Mouse (Mus musculus): ENCODE results near the gene Slc22a17. TPM values are rescaled to one million over a fixed set of nuclear protein-coding genes. Genes with fewer than 3 reads are reported as not detected.

Slc22a17 gene
- polyA plus RNA-seq, 1 experiment from 2014 or later: 36.0 TPM

GRCm38 (mm10) chr14:54924641-54925348, 11.9 kb upstream of the Slc22a17 start:
- Histone ChIP-seq H3K27ac (ENCODE audit: low read depth, low read length) (peak overlapping the region; percentile 98), H3K27me3 (ENCODE audit: control insufficient read depth, insufficient read depth, low read length) (no peaks in the 10 kb centered on the region), H3K4me2 (peak overlapping the region; percentile 95), H3K9me3 (ENCODE audit: control insufficient read depth, low read length) (peaks cover 11% of the 10 kb centered on the region), H3K36me3 (ENCODE audit: control insufficient read depth, insufficient read depth, low read length) (peaks cover 12% of the 10 kb centered on the region), H3K4me3 (ENCODE audit: low read depth, low read length) (peak overlapping the region; percentile 52), H3K4me1 (ENCODE audit: control insufficient read depth, insufficient read depth, low read length) (peaks cover 34% of the 10 kb centered on the region), H3K9ac (ENCODE audit: low read length) (peak overlapping the region; percentile 97)
- DNase-seq (ENCODE audit: low spot score, missing footprints) (peak; percentile 96), ATAC-seq (ENCODE audit: low FRiP score) (peak; percentile 64)
- 7% methylated on average over 7 of the region's 7 CpGs for WGBS

- peaks cover 16% of the 10 kb centered on the region for H3K4me1 ChIP-seq (ENCODE audit: control insufficient read depth, insufficient read depth, low read length)
- ATAC-seq (ENCODE audit: low FRiP score) (no peak), DNase-seq (ENCODE audit: low spot score, missing footprints) (no peak)
- no peak overlapping the region for H3K27ac ChIP-seq (ENCODE audit: low read depth, low read length)
- no peak overlapping the region for H3K9ac ChIP-seq (ENCODE audit: low read length)
- WGBS: 96% methylated on average over 16 of the region's 16 CpGs
- no peaks in the 10 kb centered on the region for H3K27me3 ChIP-seq (ENCODE audit: control insufficient read depth, insufficient read depth, low read length)
- H3K4me2 ChIP-seq: no peak overlapping the region
- no peak overlapping the region for H3K4me3 ChIP-seq (ENCODE audit: low read depth, low read length)
- peaks cover 24% of the 10 kb centered on the region for H3K36me3 ChIP-seq (ENCODE audit: control insufficient read depth, insufficient read depth, low read length)
- H3K9me3 ChIP-seq (ENCODE audit: control insufficient read depth, low read length): peaks cover 11% of the 10 kb centered on the region
Measured at GRCm38 (mm10) chr14:54920076-54920685, 7.2 kb upstream of the Slc22a17 start.

- 16% methylated on average over 10 of the region's 10 CpGs for WGBS
- Histone ChIP-seq H3K4me1 (ENCODE audit: control insufficient read depth, insufficient read depth, low read length) (peaks cover 14% of the 10 kb centered on the region), H3K36me3 (ENCODE audit: control insufficient read depth, insufficient read depth, low read length) (peaks cover 15% of the 10 kb centered on the region), H3K27ac (ENCODE audit: low read depth, low read length) (peak overlapping the region; percentile 20; the same call in 1 of the 2 replicates), H3K9ac (ENCODE audit: low read length) (peak overlapping the region; percentile 95), H3K4me2 (peak overlapping the region; percentile 100), H3K9me3 (ENCODE audit: control insufficient read depth, low read length) (no peaks in the 10 kb centered on the region), H3K27me3 (ENCODE audit: control insufficient read depth, insufficient read depth, low read length) (no peaks in the 10 kb centered on the region), H3K4me3 (ENCODE audit: low read depth, low read length) (peak overlapping the region; percentile 93)
- 0 out of 2 replicates have a peak, but pooled peaks have one; percentile 11 for ATAC-seq (ENCODE audit: low FRiP score)
- peak; percentile 91 for DNase-seq (ENCODE audit: low spot score, missing footprints)
Measured at GRCm38 (mm10) chr14:54913343-54913742, 411 bp upstream of the Slc22a17 start.

GRCm38 (mm10) chr14:54912109-54912850, 652 bp downstream of the Slc22a17 start:
- Histone ChIP-seq H3K4me1 (ENCODE audit: control insufficient read depth, insufficient read depth, low read length) (peaks cover 14% of the 10 kb centered on the region), H3K27me3 (ENCODE audit: control insufficient read depth, insufficient read depth, low read length) (no peaks in the 10 kb centered on the region), H3K9ac (ENCODE audit: low read length) (peak overlapping the region; percentile 95), H3K36me3 (ENCODE audit: control insufficient read depth, insufficient read depth, low read length) (peaks cover 12% of the 10 kb centered on the region), H3K27ac (ENCODE audit: low read depth, low read length) (peak overlapping the region; percentile 61), H3K4me3 (ENCODE audit: low read depth, low read length) (peak overlapping the region; percentile 93), H3K4me2 (peak overlapping the region; percentile 100), H3K9me3 (ENCODE audit: control insufficient read depth, low read length) (no peaks in the 10 kb centered on the region)
- DNase-seq (ENCODE audit: low spot score, missing footprints) (peak; percentile 90), ATAC-seq (ENCODE audit: low FRiP score) (peak; percentile 62)
- 2% methylated on average over 68 of the region's 69 CpGs for WGBS

GRCm38 (mm10) chr14:54908682-54909081, 4.2 kb downstream of the Slc22a17 start:
- Histone ChIP-seq H3K9me3 (ENCODE audit: control insufficient read depth, low read length) (no peaks in the 10 kb centered on the region), H3K4me2 (no peak overlapping the region), H3K4me1 (ENCODE audit: control insufficient read depth, insufficient read depth, low read length) (peaks cover 13% of the 10 kb centered on the region), H3K27ac (ENCODE audit: low read depth, low read length) (no peak overlapping the region), H3K9ac (ENCODE audit: low read length) (no peak overlapping the region), H3K4me3 (ENCODE audit: low read depth, low read length) (no peak overlapping the region), H3K27me3 (ENCODE audit: control insufficient read depth, insufficient read depth, low read length) (no peaks in the 10 kb centered on the region), H3K36me3 (ENCODE audit: control insufficient read depth, insufficient read depth, low read length) (peaks cover 13% of the 10 kb centered on the region)
- DNase-seq (ENCODE audit: low spot score, missing footprints) (no peak), ATAC-seq (ENCODE audit: low FRiP score) (no peak)
- WGBS: 91% methylated on average over 7 of the region's 7 CpGs

GRCm38 (mm10) chr14:54903641-54904040, 9.3 kb downstream of the Slc22a17 start:
- no peak for DNase-seq (ENCODE audit: low spot score, missing footprints)
- no peaks in the 10 kb centered on the region for H3K9me3 ChIP-seq (ENCODE audit: control insufficient read depth, low read length)
- H3K27me3 ChIP-seq (ENCODE audit: control insufficient read depth, insufficient read depth, low read length): no peaks in the 10 kb centered on the region
- H3K36me3 ChIP-seq (ENCODE audit: control insufficient read depth, insufficient read depth, low read length): peaks cover 4% of the 10 kb centered on the region
- no peak overlapping the region for H3K4me3 ChIP-seq (ENCODE audit: low read depth, low read length)
- no peak overlapping the region for H3K9ac ChIP-seq (ENCODE audit: low read length)
- no peak overlapping the region for H3K4me2 ChIP-seq
- H3K4me1 ChIP-seq (ENCODE audit: control insufficient read depth, insufficient read depth, low read length): no peaks in the 10 kb centered on the region
- no peak overlapping the region for H3K27ac ChIP-seq (ENCODE audit: low read depth, low read length)
- WGBS: 88% methylated on average over 4 of the region's 4 CpGs
- no peak for ATAC-seq (ENCODE audit: low FRiP score)

- Histone ChIP-seq H3K4me1 (ENCODE audit: control insufficient read depth, insufficient read depth, low read length) (peaks cover 6% of the 10 kb centered on the region; the same call in 1 of the 2 replicates), H3K9me3 (ENCODE audit: control insufficient read depth, low read length) (no peaks in the 10 kb centered on the region), H3K27me3 (ENCODE audit: control insufficient read depth, insufficient read depth, low read length) (no peaks in the 10 kb centered on the region), H3K4me3 (ENCODE audit: low read depth, low read length) (no peak overlapping the region), H3K27ac (ENCODE audit: low read depth, low read length) (no peak overlapping the region), H3K9ac (ENCODE audit: low read length) (no peak overlapping the region), H3K36me3 (ENCODE audit: control insufficient read depth, insufficient read depth, low read length) (peaks cover 20% of the 10 kb centered on the region), H3K4me2 (no peak overlapping the region)
- peak; percentile 96 for DNase-seq (ENCODE audit: low spot score, missing footprints)
- ATAC-seq (ENCODE audit: low FRiP score): peak; percentile 67
- 1% methylated on average over 3 of the region's 3 CpGs for WGBS
Measured at GRCm38 (mm10) chr14:54900383-54900782, 12.5 kb downstream of the Slc22a17 start.

- ATAC-seq (ENCODE audit: low FRiP score) (no peak), DNase-seq (ENCODE audit: low spot score, missing footprints) (no peak)
- peaks cover 12% of the 10 kb centered on the region; the same call in 1 of the 2 replicates for H3K4me1 ChIP-seq (ENCODE audit: control insufficient read depth, insufficient read depth, low read length)
- no peak overlapping the region for H3K4me3 ChIP-seq (ENCODE audit: low read depth, low read length)
- H3K4me2 ChIP-seq: no peak overlapping the region
- no peak overlapping the region for H3K27ac ChIP-seq (ENCODE audit: low read depth, low read length)
- H3K27me3 ChIP-seq (ENCODE audit: control insufficient read depth, insufficient read depth, low read length): no peaks in the 10 kb centered on the region
- no peak overlapping the region for H3K9ac ChIP-seq (ENCODE audit: low read length)
- no peaks in the 10 kb centered on the region for H3K9me3 ChIP-seq (ENCODE audit: control insufficient read depth, low read length)
- H3K36me3 ChIP-seq (ENCODE audit: control insufficient read depth, insufficient read depth, low read length): peaks cover 20% of the 10 kb centered on the region
- WGBS: 73% methylated on average over 2 of the region's 2 CpGs
Measured at GRCm38 (mm10) chr14:54897445-54897844, 15.5 kb downstream of the Slc22a17 start.
